Mouse (Mus musculus): ENCODE results near the gene Ankrd33b. TPM values are rescaled to one million over a fixed set of nuclear protein-coding genes. Genes with fewer than 3 reads are reported as not detected.
A peak's percentile ranks its signal among the peaks of the same experiment; 100 is the strongest.

Gene Ankrd33b
- total RNA-seq, 2 experiments from 2014 or later = 19.2 to 23.7 TPM

- no peak for DNase-seq (ENCODE audit: low spot score in 2 of 2)
These were observed 98.0 kb downstream of the Ankrd33b start for GRCm38 (mm10) chr15:31269558-31269957.

- DNase-seq (ENCODE audit: low spot score in 2 of 2) = no peak
These were observed 99.4 kb downstream of the Ankrd33b start for GRCm38 (mm10) chr15:31268148-31268547.

GRCm38 (mm10) chr15:31265845-31266244, 101.7 kb downstream of the Ankrd33b start:
- DNase-seq (ENCODE audit: low spot score in 2 of 2) = no peak

GRCm38 (mm10) chr15:31265404-31265803, 102.1 kb downstream of the Ankrd33b start:
- no peak for DNase-seq (ENCODE audit: low spot score in 2 of 2)

GRCm38 (mm10) chr15:31264827-31265226, 102.7 kb downstream of the Ankrd33b start:
- peak; percentile 83 to 89 for DNase-seq (ENCODE audit: low spot score in 2 of 2)

GRCm38 (mm10) chr15:31262361-31262760, 105.2 kb downstream of the Ankrd33b start:
- DNase-seq (ENCODE audit: low spot score in 2 of 2) = no peak

GRCm38 (mm10) chr15:31261094-31261493, 106.4 kb downstream of the Ankrd33b start:
- DNase-seq (ENCODE audit: low spot score in 2 of 2) = no peak

GRCm38 (mm10) chr15:31258693-31259439, 108.7 kb downstream of the Ankrd33b start:
- no peak for DNase-seq (ENCODE audit: low spot score in 2 of 2)

GRCm38 (mm10) chr15:31258029-31258692, 109.4 kb downstream of the Ankrd33b start:
- no peak for DNase-seq (ENCODE audit: low spot score in 2 of 2)

- DNase-seq (ENCODE audit: low spot score in 2 of 2) = no peak
These were observed 110.2 kb downstream of the Ankrd33b start for GRCm38 (mm10) chr15:31257329-31257728.

GRCm38 (mm10) chr15:31255762-31256161, 111.8 kb downstream of the Ankrd33b start:
- DNase-seq (ENCODE audit: low spot score in 2 of 2) = no peak

GRCm38 (mm10) chr15:31254939-31255535, 112.5 kb downstream of the Ankrd33b start:
- DNase-seq (ENCODE audit: low spot score in 2 of 2) = no peak

GRCm38 (mm10) chr15:31253963-31254362, 113.6 kb downstream of the Ankrd33b start:
- no peak for DNase-seq (ENCODE audit: low spot score in 2 of 2)

GRCm38 (mm10) chr15:31253380-31253779, 114.1 kb downstream of the Ankrd33b start:
- DNase-seq (ENCODE audit: low spot score in 2 of 2) = no peak

GRCm38 (mm10) chr15:31252590-31253311, 114.8 kb downstream of the Ankrd33b start:
- DNase-seq (ENCODE audit: low spot score in 2 of 2) = no peak

- DNase-seq (ENCODE audit: low spot score in 2 of 2) = no peak
These were observed 116.3 kb downstream of the Ankrd33b start for GRCm38 (mm10) chr15:31251189-31251588.

GRCm38 (mm10) chr15:31250676-31251075, 116.8 kb downstream of the Ankrd33b start:
- no peak for DNase-seq (ENCODE audit: low spot score in 2 of 2)

GRCm38 (mm10) chr15:31250027-31250426, 117.5 kb downstream of the Ankrd33b start:
- DNase-seq (ENCODE audit: low spot score in 2 of 2) = no peak

GRCm38 (mm10) chr15:31248882-31249281, 118.6 kb downstream of the Ankrd33b start:
- no peak for DNase-seq (ENCODE audit: low spot score in 2 of 2)

- DNase-seq (ENCODE audit: low spot score in 2 of 2) = peak; percentile 59 to 66
These were observed 120.5 kb downstream of the Ankrd33b start for GRCm38 (mm10) chr15:31247035-31247434.

GRCm38 (mm10) chr15:31245934-31246333, 121.6 kb downstream of the Ankrd33b start:
- no peak for DNase-seq (ENCODE audit: low spot score in 2 of 2)

All from layer of hippocampus, postnatal 14 days (tissue).